Mouse (Mus musculus): ENCODE data around the gene Als2. TPM values are rescaled to one million over a fixed set of nuclear protein-coding genes. Genes with fewer than 3 reads are reported as not detected.

Gene Als2
- polyA plus RNA-seq, 1 experiment from 2014 or later: 21.4 TPM

DNA sequence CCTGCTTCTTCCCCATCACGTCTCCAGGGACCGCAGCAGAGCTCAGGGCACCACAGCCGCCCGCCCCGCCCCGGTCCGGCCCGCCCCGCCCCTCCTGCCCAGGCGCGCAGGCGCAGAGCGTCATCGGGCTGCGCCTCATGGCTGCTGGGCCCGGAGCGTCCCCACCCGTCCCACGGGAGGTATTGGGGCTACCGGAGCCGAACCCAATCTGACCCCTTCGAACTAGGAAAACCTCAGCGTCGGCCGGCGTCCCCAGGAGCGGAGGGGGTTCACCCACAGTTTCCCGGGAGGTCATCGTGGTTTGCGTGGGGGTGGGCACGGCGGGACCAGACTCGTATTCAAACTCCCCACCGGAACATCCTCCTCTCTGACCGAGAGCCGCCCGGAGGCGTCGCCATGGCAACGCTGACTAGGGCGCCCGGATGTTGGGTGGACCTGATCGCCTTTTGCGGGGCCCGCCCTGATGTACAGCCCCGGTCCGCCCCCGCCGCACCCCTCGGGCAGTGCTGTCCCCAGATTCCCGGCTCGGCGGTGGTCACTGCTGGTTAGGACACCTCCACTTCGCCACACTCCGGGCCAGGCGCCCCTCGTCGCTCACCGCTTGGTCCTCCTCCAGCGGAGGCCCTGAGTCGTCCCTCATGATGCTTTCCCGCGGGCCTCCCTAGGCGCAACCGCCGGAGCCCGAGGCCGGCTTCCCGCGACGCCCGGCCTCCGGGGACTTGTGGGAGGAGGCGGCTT lies 117.1 kb downstream of the Als2 start, which contains the start of gene Tmem237:
Gene Tmem237, minus strand, starts transcription at position 689 of the 738 bp plus-strand sequence.
- peak; percentile 96 for DNase-seq (ENCODE audit: low spot score)
- Histone ChIP-seq H3K36me3 (ENCODE audit: control insufficient read depth, insufficient read depth, low read length) (no peaks in the 10 kb centered on the region), H3K4me3 (ENCODE audit: low read depth, low read length) (peak within 1 kb of the TSS; percentile 68), H3K9me3 (ENCODE audit: control insufficient read depth, low read length) (no peaks in the 10 kb centered on the region), H3K4me2 (ENCODE audit: low read depth, low read length, severe bottlenecking) (peak within 1 kb of the TSS; percentile 94), H3K27ac (ENCODE audit: low read depth, low read length) (peak within 1 kb of the TSS; percentile 81), H3K4me1 (replicated peaks; ENCODE audit: control insufficient read depth, insufficient read depth, low read length) (no peaks in the 10 kb centered on the region), H3K27me3 (ENCODE audit: control insufficient read depth, insufficient read depth, low read length) (no peaks in the 10 kb centered on the region), H3K9ac (ENCODE audit: low read length) (peak within 1 kb of the TSS; percentile 97)
- under 1% methylated on average over 72 of the region's 74 CpGs for WGBS
- peak; percentile 98 for ATAC-seq (replicated peaks; ENCODE audit: low FRiP score)

Other genes starting within 250 kb of the Als2 start
- gene C2cd6, start 142.3 kb downstream of the Als2 start, polyA plus RNA-seq (2014; fragmentation: Nextera tagmentation; extraction: Ambion mirVana): not detected in 2 replicates
- gene Tmem237, start 116.8 kb downstream of the Als2 start, polyA plus RNA-seq (2014; fragmentation: Nextera tagmentation; extraction: Ambion mirVana): 54.9 TPM in 2 replicates
- 0.61 and 0.69 TPM in 2 replicates for gene Mpp4, start 73.8 kb downstream of the Als2 start, polyA plus RNA-seq (2014; fragmentation: Nextera tagmentation; extraction: Ambion mirVana)
- 0.43 and 0.60 TPM in 2 replicates for gene Cdk15, start 19.7 kb upstream of the Als2 start, polyA plus RNA-seq (2014; fragmentation: Nextera tagmentation; extraction: Ambion mirVana)
- gene Fzd7, start 245.2 kb upstream of the Als2 start, polyA plus RNA-seq (2014; fragmentation: Nextera tagmentation; extraction: Ambion mirVana): 12.7 and 15.4 TPM in 2 replicates